Mouse (Mus musculus): Measurements from ENCODE around the gene Lancl2. TPM values are rescaled to one million over a fixed set of nuclear protein-coding genes. Genes with fewer than 3 reads are reported as not detected.
A peak's percentile ranks its signal among the peaks of the same experiment; 100 is the strongest.

The Lancl2 gene
- total RNA-seq, 2 experiments from 2014 or later: 9.0 to 10.7 TPM

DNA sequence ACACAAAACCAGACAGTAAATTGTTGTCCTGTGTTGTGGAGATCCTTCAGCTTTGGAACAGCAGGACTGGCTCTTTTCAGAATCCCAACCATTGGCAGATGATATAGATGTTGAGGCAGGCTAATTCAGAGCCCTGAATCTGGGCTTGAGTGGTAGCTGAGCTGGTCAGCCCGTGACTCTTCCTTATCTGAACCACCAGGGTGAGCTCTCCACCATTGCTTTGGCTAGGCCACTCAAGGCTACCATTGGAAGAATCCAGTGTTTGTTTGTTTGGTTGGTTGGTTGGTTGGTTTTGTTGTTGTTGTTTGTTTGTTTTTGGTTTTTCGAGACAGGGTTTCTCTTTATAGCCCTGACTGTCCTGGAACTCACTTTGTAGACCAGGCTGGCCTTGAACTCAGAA lies 41.0 kb downstream of the Lancl2 start:
- TF ChIP-seq CTCF (IDR thresholded peaks at IDR 0.05): peak; percentile 52
- Histone ChIP-seq H3K4me3 (no peak overlapping the region), H3K27ac (no peak overlapping the region)
- intact Hi-C loops (cut with DNase I): loop anchor here (5.0 kb wide), 1 partner anchor 114 kb away; no protein-coding TSS in a partner anchor
- peak; percentile 30 for DNase-seq

DNA sequence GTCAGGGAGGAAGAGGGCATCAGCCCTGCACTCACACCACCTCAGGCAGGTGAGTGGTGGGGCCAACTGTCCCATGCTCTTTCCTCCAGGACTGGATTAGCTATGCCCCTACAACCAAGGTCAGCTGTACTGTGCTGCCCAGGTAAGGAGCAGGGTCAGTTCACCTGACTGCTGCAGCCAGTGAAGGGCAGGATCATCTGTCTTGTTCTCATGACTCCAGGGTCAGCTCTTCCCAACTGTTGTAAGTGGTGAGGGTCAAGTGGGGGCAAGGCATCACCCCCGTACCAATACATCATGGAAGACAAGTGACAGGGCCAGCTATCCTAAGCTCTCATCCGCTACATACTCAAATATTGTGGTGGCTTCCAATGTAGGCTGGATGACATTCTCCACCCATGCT lies 41.8 kb downstream of the Lancl2 start:
- intact Hi-C loops (cut with DNase I): loop anchor here (5.0 kb wide), 1 partner anchor 113 kb away; no protein-coding TSS in a partner anchor
- no peak for TF ChIP-seq CTCF (IDR thresholded peaks at IDR 0.05)
- no peak for DNase-seq
- Histone ChIP-seq H3K4me3 (no peak overlapping the region), H3K27ac (no peak overlapping the region)

DNA sequence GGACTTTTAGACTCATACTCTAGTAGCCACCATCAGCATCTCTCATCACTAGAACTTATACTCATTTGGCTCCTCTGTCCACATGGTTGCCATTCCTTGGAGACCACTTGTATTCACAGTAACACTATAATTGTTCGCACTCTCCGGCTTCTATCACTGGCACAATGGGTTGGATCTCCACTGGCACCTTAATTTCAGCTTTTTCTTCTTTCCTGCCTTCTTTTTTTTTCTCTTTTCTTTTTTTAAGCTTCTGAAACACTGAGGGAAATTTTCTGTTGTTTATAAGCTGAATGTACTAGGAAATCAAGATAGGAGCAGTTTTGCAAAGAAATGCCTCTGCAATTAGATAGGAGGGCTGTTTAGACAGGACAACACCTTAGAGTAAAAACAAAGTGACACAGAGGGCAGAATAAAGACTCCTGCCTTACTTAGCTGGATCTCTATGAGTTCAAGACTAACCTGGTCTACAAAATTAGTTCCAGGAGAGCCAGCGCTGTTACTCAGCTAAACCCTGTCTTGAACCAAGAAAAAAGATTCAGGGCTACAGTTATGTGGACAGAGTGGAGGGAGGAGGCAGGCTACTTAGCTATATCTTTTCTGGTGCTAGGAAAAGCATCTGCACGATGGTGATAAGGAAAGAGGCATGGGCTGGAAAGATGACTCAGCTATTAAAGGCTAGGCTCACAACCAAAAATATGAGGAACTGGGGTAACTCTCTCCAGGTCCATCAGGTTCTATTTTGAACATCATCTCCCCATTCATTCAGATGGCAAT lies 42.8 kb downstream of the Lancl2 start:
- intact Hi-C loops (cut with DNase I): loop anchor here (5.0 kb wide), 1 partner anchor 112 kb away; no protein-coding TSS in a partner anchor
- Histone ChIP-seq H3K27ac (no peak overlapping the region), H3K4me3 (no peak overlapping the region)
- no peak for DNase-seq
- no peak for TF ChIP-seq CTCF (IDR thresholded peaks at IDR 0.05)

DNA sequence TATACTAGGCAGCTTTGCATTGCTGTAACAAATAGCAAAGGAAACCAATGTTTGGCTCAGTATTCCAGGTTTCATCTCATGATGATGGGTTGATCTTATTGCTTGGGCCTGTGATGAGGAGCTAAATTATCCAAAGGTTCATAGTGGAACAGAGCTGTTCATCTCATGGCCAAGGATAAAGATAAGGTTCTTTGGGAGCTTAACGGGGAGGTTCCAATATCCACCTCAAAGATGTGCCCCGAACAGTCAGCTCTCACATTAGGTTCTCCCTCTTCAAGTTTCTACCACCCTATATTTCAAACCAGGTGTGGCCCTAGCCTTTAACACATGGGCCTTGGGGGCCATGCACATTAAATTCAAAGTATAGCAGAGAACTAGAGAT lies 43.4 kb downstream of the Lancl2 start:
- no peak overlapping the region for H3K27ac ChIP-seq
- no peak for TF ChIP-seq CTCF (IDR thresholded peaks at IDR 0.05)
- H3K4me3 ChIP-seq: no peak overlapping the region
- intact Hi-C loops (cut with DNase I): no loop called here
- no peak for DNase-seq

DNA sequence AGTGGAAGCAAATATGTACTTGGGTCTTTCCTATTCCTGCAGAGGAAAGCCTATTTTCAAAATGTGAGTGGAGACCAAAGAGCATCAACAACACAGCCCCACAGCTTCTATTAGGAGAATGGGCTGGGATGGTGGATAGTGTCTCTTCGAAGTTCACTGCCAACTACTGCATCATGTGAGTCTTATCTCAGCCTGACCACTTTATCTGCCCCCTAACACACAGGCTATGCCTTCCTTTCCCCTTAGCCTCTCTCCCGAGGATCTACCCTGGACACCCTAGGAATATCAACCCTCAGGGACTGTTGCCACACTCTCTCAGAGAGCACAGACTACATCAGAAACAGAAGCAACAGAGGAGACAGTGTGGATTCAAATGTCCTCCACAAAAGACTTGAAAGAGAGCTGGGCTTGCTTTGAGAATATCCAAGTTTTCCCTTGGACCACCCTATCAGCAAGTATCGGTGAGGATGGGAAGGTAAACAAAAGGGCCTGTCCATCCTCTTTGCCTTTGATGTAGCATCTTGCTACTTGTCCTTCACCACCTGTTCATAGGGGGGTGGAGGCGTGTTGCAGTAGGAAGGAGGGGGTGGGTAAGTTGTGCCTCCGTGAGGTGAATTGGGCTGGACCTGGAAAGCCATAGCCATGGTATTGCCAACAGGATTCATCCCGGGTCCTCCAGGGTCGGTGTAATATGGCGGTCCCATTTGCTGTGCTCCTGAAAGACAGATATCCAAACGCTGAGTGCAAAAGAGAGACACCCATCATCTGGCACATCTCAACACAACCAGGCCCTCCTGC lies 51.8 kb downstream of the Lancl2 start:
- no peak for TF ChIP-seq CTCF (IDR thresholded peaks at IDR 0.05)
- Histone ChIP-seq H3K4me3 (no peak overlapping the region), H3K27ac (no peak overlapping the region)
- no peak for DNase-seq
- intact Hi-C loops (cut with DNase I): no loop called here

DNA sequence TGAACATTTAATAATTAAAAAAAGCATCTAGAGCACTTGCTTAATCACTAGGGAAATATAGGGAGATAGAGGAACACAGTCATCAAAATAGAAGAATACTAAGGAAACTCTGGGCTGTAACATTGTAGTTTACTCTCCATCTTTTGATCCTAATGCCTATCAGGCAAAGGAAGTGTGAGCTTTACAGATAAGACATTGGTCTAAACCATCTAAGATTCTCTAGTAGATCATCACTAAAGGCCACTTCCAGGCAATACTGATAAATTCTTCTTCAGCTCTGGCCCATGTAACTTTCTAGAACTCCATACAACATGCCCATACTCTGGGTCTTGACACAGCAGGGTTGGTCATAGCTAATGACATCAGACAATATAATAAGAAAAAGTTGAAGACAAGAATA lies 60.7 kb downstream of the Lancl2 start:
- Histone ChIP-seq H3K4me3 (no peak overlapping the region), H3K27ac (no peak overlapping the region)
- no peak for DNase-seq
- TF ChIP-seq CTCF (IDR thresholded peaks at IDR 0.05): no peak
- intact Hi-C loops (cut with DNase I): no loop called here

DNA sequence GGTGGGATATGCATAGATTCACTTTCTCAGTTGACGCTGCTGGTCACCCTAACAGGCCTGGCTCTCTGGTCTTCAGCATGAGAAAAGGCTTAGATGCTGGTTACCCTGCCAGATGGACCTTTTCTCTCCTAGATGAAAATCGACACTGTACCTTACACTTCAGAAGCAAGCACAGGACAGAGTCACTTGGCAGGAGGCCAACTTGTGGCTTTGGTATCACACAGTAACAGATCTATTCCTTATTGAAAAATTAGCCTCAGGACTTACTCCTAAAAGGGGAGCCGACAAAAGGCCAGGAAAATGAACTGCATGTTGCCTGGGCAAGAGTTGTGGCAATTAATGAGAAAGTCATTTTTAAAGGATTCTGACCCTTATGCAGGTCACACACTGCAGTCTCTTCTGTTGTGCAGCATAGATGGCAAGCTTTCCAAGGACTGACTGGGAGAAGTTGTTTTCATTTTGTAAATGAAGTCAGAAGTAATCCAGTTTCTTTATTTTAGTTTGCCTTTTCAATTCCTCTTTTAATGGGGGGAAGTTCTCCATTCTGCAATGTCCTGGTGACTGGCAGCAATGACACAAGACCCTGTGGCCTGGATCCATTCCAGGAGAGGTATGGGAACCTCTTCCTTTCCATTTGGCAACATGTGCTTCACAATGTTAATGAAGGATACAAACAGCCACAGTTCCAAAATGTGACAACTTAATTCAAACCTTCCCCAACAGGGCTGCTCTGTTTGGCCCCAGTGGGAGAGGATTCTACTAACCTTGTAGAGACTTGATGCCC lies 62.9 kb downstream of the Lancl2 start:
- DNase-seq: no peak
- intact Hi-C loops (cut with DNase I): no loop called here

DNA sequence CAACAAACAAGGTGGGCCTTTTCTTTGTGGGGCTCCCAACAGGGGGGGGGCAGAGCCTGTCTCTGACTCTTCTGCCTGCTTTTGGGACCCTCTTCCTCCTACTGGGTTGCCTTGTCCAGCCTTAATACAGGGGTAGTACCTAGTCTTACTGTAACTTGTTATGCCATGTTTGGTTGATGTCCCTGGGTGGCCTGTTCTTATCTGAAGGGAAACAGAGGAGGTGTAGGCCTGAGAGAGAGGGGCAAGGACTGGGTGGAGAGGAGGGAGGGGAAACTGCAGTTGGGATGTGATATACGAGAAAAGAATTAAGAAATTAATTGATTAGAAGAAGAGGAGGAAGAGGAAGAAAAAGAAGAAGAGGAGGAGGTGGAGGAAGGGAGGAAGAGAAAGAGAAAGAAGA lies 63.9 kb downstream of the Lancl2 start:
- intact Hi-C loops (cut with DNase I): no loop called here
- no peak for TF ChIP-seq CTCF (IDR thresholded peaks at IDR 0.05)

More for the DNA sequence above, 62.9 kb downstream of the Lancl2 start:
- Histone ChIP-seq H3K4me3 (no peak overlapping the region), H3K27ac (no peak overlapping the region)
- no peak for TF ChIP-seq CTCF (IDR thresholded peaks at IDR 0.05)

DNA sequence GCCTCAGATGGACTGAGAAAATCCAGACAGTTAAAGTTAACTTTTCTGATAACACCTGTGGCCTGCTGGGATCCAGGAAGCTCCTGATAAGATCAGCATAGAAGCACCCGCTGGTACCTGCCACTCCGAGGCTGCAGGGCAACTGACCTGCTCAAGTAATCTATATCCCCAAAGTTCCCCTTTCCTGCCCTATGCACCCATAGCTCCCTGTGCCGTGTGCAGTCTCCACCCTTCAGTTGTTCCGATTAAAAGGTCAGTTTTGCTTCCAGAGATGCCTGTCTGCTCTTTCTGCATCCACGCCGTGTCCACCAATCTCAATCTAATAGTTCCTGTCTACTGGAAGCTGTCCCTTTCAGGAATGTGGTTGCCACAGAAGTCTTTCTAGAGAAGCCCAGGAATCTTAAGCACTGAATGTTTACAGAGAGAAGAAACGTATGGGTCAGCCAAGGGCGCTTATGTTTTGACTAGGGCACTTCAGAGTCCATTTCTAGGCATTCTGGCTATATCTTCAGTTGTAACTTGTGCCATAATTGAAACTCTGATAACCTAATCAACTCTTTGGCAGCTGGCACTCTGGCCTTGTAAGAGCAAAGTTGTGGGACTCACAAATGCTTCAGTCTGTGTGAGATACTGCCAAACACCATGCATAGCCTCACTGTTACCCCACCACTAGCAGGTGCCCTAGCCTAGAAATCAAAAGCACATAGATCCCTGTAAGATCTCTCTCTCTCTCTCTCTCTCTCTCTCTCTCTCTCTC lies 65.0 kb downstream of the Lancl2 start:
- intact Hi-C loops (cut with DNase I): no loop called here
- Histone ChIP-seq H3K27ac (no peak overlapping the region), H3K4me3 (no peak overlapping the region)
- TF ChIP-seq CTCF (IDR thresholded peaks at IDR 0.05): no peak
- DNase-seq: no peak

More for the DNA sequence above, 63.9 kb downstream of the Lancl2 start:
- no peak for DNase-seq
- Histone ChIP-seq H3K27ac (no peak overlapping the region), H3K4me3 (no peak overlapping the region)

DNA sequence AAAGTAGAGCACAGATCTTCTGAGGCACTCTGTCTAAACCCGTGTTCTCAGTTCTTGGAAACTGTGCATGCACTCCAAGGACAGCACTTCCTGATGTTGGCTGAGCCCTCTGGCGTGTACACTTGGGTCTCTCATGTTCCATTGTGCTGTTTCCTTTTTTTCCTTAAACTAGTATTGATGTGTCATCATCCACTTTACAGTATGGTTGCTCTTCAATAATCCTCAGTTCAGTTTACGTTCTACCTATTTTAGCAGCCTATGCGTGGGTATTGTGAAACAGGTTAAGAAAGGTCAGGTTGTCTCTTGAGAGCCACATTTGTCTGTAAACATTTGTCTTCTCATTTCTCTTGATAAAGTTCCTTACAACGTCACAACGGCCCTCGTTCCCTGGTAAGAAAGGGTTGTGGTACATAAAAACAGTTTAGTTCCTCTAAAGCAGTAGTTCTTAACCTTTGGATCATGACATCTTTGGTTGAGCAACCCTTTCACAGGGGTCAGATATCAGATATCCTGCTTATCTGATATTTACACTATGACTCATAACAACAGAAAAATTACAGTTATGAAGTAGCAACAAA lies 66.7 kb downstream of the Lancl2 start:
- no peak for TF ChIP-seq CTCF (IDR thresholded peaks at IDR 0.05)
- no peak for DNase-seq
- no peak overlapping the region for H3K4me3 ChIP-seq
- intact Hi-C loops (cut with DNase I): no loop called here
- no peak overlapping the region for H3K27ac ChIP-seq

DNA sequence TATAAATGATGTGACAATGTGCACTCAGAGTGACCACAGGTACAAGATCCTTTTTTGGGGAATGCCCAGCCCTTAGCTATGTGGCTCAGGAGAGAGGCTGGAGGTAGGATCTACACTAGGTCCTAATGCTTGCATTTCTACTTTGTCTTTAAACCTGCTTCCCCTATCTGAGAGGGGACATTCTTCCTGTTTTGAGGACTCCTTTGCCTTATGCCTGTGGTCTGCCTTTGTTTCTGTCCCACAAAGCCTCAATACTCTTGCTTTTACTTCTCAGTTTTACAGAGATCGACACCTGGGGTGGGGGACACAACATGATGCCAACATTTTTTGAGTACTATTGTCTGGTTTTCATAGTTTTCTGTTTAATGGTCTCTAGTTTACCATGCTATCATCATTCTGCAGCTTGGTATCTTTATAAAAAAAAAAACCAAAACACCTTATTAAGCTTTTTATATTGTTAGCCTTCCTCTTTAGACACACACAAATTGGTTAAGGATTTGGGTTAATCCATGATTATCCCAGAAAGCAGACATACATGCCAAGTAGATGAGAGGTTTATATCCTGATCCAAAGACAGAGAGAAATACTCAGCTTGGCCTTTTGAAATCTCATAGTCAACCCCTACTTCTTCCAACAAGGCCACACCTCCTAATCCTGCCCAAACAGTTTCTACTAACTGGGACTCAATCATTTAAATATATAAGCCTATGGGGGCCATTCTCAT lies 68.3 kb downstream of the Lancl2 start:
- no peak overlapping the region for H3K27ac ChIP-seq
- TF ChIP-seq CTCF (IDR thresholded peaks at IDR 0.05): no peak
- H3K4me3 ChIP-seq: no peak overlapping the region
- intact Hi-C loops (cut with DNase I): no loop called here
- no peak for DNase-seq
